Mouse (Mus musculus) forebrain, postnatal 0 days (tissue): Measurements from ENCODE around the gene Ctu2. TPM values are rescaled to one million over a fixed set of nuclear protein-coding genes. Genes with fewer than 3 reads are reported as not detected.

Experiments
- ATAC-seq: fragments of 200-750 bp; cut with Nextera tagmentation; 2 replicates; pipeline ENCODE4 v1.8.0; 2017; ENCODE audit warnings: mild to moderate bottlenecking, moderate library complexity
- DNase-seq: peaks from one replicate; pipeline ENCODE4 v3.0.0-alpha.2; 2015
- H3K27ac ChIP-seq: fragments of 300-500 bp; sonication (generic); 2 replicates; pipeline ENCODE4 v1.5.1; 2014; ENCODE audit warnings: low read depth, mild to moderate bottlenecking, antibody characterized with exemption, low read length, moderate library complexity, mixed read lengths
- H3K27me3 ChIP-seq: fragments of 300-500 bp; sonication (generic); 2 replicates; pipeline ENCODE4 v1.6.1; 2014; ENCODE audit warnings: mild to moderate bottlenecking, low read length, mixed read lengths; ENCODE audit not compliant: insufficient read depth
- H3K36me3 ChIP-seq: fragments of 300-500 bp; sonication (generic); 2 replicates; pipeline ENCODE4 v1.6.1; 2014; ENCODE audit warnings: mild to moderate bottlenecking, moderate library complexity; ENCODE audit not compliant: insufficient read depth
- H3K4me1 ChIP-seq: fragments of 300-500 bp; sonication (generic); 2 replicates; pipeline ENCODE4 v1.6.1; 2014; ENCODE audit warnings: antibody characterized with exemption; ENCODE audit not compliant: insufficient read depth
- H3K4me2 ChIP-seq: fragments of 300-500 bp; sonication (generic); 2 replicates; pipeline ENCODE4 v1.6.1; 2014; ENCODE audit warnings: low read depth, mild to moderate bottlenecking, moderate library complexity
- H3K4me3 ChIP-seq: fragments of 300-500 bp; sonication (generic); 2 replicates; pipeline ENCODE4 v1.5.1; 2014; ENCODE audit warnings: low read depth, low read length, mixed read lengths
- H3K9ac ChIP-seq: fragments of 300-500 bp; sonication (generic); 2 replicates; pipeline ENCODE4 v1.6.1; 2014; ENCODE audit warnings: mild to moderate bottlenecking
- H3K9me3 ChIP-seq: fragments of 300-500 bp; sonication (generic); 2 replicates; pipeline ENCODE4 v1.6.1; 2016; ENCODE audit warnings: low read length
- CTCF ChIP-seq: sonication (generic); IDR thresholded peaks from 2 replicates; pipeline ENCODE4 v1.5.1; 2016; ENCODE audit warnings: antibody characterized with exemption, control low read depth, low read depth
- WGBS: fragments of 180-500 bp; shearing (Covaris S2); extraction: QIAGEN DNeasy Blood & Tissue Kit; methylation state at CpG from one replicate; pipeline ENCODE4 v1.1.7; 2014; 5-methylcytosine and 5-hydroxymethylcytosine counted together
- polyA plus RNA-seq: library from polyadenylated mRNA; unstranded; fragments of >200 nt; fragmentation: Nextera tagmentation; extraction: Ambion mirVana; gene quantifications from 2 replicates; pipeline ENCODE4 v1.2.1, GENCODE M21; 2015
- total RNA-seq: library from RNA; depleted of rRNA; stranded (reverse); fragments of >200 nt; gene quantifications from 2 replicates; pipeline ENCODE4 v1.2.3, GENCODE M21; 2014

Gene Ctu2
- total and polyA plus RNA-seq, 2 experiments from 2014 or later = 58.0 to 99.5 TPM

DNA sequence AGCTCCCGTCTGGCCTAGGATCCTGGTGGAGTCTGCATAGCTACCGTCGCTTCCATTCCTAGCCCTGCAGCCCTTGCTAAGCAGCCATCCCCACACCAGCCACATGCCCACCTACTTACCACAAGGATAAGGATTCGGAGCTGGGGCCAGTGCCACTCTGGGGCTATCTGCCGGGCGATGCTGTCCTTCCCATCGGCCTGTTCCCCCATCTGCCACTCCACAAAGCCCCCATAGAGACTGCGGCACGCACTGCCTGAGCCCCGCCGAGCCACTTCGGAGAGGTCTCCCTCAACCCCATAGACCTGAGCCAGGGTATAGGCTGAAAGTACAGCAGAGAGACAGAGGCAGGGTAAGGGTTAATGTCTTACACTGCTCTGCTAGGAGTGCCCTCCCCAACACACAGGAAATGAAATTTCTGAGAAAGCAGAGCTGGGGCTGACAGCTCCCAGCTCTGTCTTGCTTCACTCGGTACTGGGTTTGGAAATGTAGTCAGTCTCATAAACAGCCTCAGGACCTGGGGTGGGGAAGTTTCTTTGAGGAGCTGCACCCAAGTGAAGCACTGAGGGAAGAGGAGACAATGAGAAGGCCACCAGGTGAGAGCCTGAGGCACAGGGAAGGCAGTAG, 38.1 kb upstream of the Ctu2 start:
- Histone ChIP-seq H3K27ac (no peak overlapping the region), H3K9ac (no peak overlapping the region), H3K4me2 (no peak overlapping the region), H3K9me3 (no peaks in the 10 kb centered on the region), H3K4me1 (peaks cover 4% of the 10 kb centered on the region; the same call in 1 of the 2 replicates), H3K36me3 (peaks cover 46% of the 10 kb centered on the region), H3K4me3 (no peak overlapping the region), H3K27me3 (no peaks in the 10 kb centered on the region)
- DNase-seq (no peak), ATAC-seq (no peak)
- WGBS = 96% methylated on average over 13 of the region's 13 CpGs
- TF ChIP-seq CTCF = no peak

DNA sequence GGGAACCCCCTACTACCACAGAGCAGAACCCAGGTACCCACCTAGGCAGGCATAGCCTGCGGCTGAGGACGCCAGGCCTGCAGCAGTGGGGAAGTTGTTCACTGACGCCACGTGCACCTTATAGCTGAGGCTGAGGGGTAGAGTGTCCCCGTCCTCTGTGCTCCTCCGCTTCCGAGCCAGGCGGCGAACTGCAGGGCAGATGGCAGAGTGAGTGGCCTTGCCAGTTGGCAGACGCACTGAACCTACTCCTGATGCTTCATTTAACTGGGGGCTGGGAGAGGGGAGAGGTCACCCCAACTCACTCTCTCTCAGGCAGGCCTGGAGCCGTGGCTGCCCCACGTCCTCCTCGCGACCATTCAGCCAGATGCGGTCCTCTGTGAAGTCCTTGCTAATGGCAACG, 36.6 kb upstream of the Ctu2 start:
- H3K27me3 ChIP-seq = no peaks in the 10 kb centered on the region
- WGBS = 87% methylated on average over 16 of the region's 16 CpGs
- no peak overlapping the region for H3K4me3 ChIP-seq
- ATAC-seq (no peak), DNase-seq (no peak)
- TF ChIP-seq CTCF = no peak
- H3K4me1 ChIP-seq = peaks cover 4% of the 10 kb centered on the region; the same call in 1 of the 2 replicates
- peaks cover 39% of the 10 kb centered on the region for H3K36me3 ChIP-seq
- H3K27ac ChIP-seq = no peak overlapping the region
- H3K4me2 ChIP-seq = no peak overlapping the region
- no peak overlapping the region for H3K9ac ChIP-seq
- no peaks in the 10 kb centered on the region for H3K9me3 ChIP-seq

DNA sequence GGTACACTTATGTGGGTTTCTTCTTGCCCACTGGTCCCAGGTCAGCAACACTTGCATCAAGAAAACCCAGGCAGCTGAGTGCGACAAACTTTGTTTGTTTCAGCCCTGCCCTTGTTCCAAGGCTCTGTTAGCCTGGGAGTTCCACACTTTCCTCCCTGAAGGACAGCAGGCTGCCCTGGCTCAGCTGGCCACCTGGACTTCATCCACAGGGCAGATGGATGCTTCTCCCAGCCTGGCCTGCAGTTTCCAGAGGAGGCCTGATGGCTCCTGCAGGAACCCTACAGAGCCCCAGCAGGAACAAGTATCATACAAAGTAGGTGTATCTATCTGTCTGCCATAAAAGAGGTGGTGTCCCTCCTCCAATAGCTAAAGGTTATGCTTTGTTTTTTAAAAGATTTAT, 34.6 kb upstream of the Ctu2 start:
- H3K4me1 ChIP-seq = peaks cover 12% of the 10 kb centered on the region
- ATAC-seq = no peak
- no peak overlapping the region for H3K4me3 ChIP-seq
- DNase-seq = no peak
- H3K36me3 ChIP-seq = peaks cover 28% of the 10 kb centered on the region
- no peaks in the 10 kb centered on the region for H3K27me3 ChIP-seq
- H3K9me3 ChIP-seq = no peaks in the 10 kb centered on the region
- no peak overlapping the region for H3K9ac ChIP-seq
- no peak overlapping the region for H3K27ac ChIP-seq
- no peak for TF ChIP-seq CTCF
- WGBS = 86% methylated on average over 1 of the region's 1 CpGs
- H3K4me2 ChIP-seq = no peak overlapping the region

DNA sequence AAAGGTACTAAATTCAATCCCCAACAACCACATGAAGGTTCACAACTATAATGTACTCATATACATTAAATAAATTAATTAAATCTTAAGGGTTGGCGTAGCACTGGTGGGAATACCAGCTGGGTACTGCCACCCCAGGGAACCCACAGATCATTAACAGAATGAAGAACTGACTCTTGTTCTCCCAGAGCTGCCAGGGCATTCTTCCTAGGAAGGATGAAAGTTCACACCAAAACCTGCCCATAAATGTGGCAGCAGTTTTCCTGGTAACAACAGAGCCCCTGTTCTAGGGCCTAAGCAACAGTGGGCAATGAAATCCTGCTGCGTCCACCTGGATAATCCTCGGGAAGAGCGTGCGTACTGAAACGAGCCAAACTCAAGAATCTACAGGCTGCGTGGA, 33.6 kb upstream of the Ctu2 start:
- no peaks in the 10 kb centered on the region for H3K9me3 ChIP-seq
- H3K4me1 ChIP-seq = peaks cover 12% of the 10 kb centered on the region
- peak overlapping the region; percentile 84 for H3K4me3 ChIP-seq
- peak overlapping the region; percentile 52 for H3K9ac ChIP-seq
- H3K27me3 ChIP-seq = no peaks in the 10 kb centered on the region
- 13% methylated on average over 7 of the region's 7 CpGs for WGBS
- H3K27ac ChIP-seq = no peak overlapping the region
- no peak for DNase-seq
- TF ChIP-seq CTCF = no peak
- no peak for ATAC-seq
- peaks cover 19% of the 10 kb centered on the region for H3K36me3 ChIP-seq
- H3K4me2 ChIP-seq = peak overlapping the region; percentile 89

DNA sequence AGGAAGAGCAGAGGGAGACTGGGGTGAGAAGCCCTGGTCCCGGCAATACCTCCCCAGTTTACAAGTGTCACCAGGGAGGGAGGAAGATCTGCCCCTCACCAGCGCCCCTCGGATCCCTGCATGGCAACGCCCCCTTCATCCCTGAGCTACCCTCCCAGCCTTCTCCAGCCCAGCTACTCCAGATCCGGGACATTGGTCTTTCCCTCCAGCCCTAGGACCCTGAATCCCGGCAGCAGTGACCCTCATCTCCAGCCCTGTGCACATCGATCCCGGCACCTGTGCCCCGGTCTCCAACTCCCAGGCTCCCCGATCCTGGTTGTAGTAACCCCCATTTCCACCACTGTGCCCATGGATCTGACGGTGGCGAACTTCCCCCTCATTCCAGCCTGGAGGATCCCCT, 33.2 kb upstream of the Ctu2 start:
- Histone ChIP-seq H3K4me1 (peaks cover 12% of the 10 kb centered on the region), H3K9me3 (no peaks in the 10 kb centered on the region), H3K4me2 (peak overlapping the region; percentile 89), H3K36me3 (peaks cover 15% of the 10 kb centered on the region), H3K4me3 (peak overlapping the region; percentile 84), H3K9ac (peak overlapping the region; percentile 52), H3K27ac (peak overlapping the region; percentile 57), H3K27me3 (no peaks in the 10 kb centered on the region)
- TF ChIP-seq CTCF = no peak
- WGBS = 3% methylated on average over 12 of the region's 12 CpGs
- DNase-seq = no peak
- peak; percentile 1; the same call in 1 of the 2 replicates for ATAC-seq

DNA sequence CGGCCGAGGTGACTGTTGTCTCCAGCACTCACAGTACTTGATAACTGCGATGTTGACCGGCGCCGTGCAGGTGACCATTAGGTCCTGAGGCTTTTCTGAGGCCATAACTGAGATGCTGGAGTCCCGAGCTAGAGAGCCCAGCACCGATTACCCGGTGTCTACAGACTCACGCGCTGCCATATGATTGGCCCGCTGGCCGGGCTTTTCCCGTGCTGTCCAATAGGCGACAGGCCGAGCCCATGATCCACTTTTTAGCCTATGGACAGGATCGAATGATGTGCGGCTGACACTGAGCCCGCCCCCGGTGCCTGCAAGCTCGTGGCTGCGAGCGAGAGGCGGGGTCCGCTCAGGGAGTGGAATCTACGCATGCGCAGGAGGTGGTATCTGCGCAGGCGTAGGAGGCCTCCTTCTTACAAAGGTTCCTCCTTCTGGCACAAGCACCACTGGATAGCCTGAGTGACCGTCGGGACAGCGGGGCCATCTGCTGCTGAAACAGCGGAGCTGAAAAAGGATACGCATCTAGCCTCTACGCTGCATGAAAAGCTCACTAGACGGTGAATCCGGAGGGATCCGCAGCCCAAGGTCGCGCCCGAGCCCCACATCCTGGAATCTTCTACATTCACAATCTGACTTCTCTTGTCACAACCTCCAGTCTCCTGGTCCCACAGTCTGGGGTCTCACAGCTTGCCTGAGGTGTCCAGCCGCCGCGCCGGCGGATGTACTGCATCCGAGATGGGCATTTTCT, 32.5 kb upstream of the Ctu2 start, which contains the start of gene Mvd:
Mvd (minus strand) TSS at position 161 of the 745 bp plus-strand sequence.
- WGBS = under 1% methylated on average over 47 of the region's 47 CpGs
- Histone ChIP-seq H3K36me3 (peaks cover 8% of the 10 kb centered on the region), H3K27ac (peak within 1 kb of the TSS; percentile 96), H3K9me3 (no peaks in the 10 kb centered on the region), H3K9ac (peak within 1 kb of the TSS; percentile 84), H3K4me1 (peaks cover 12% of the 10 kb centered on the region), H3K27me3 (no peaks in the 10 kb centered on the region), H3K4me3 (peak within 1 kb of the TSS; percentile 84), H3K4me2 (peak within 1 kb of the TSS; percentile 89)
- TF ChIP-seq CTCF = peak; percentile 40; the same call in 1 of the 2 replicates
- ATAC-seq (peak; percentile 99), DNase-seq (peak; percentile 100)
